Mouse (Mus musculus) CD8-positive naive resting alpha-beta T cell, adult 2 months (primary cell): ENCODE data around the gene Uba5.

Experiments
- DNase-seq, 2 experiments: peaks; one replicate each; pipeline ENCODE4 v3.0.0; 2022; ENCODE audit warnings: low read depth in 2 of 2, low spot score in 2 of 2

Gene Uba5

DNA sequence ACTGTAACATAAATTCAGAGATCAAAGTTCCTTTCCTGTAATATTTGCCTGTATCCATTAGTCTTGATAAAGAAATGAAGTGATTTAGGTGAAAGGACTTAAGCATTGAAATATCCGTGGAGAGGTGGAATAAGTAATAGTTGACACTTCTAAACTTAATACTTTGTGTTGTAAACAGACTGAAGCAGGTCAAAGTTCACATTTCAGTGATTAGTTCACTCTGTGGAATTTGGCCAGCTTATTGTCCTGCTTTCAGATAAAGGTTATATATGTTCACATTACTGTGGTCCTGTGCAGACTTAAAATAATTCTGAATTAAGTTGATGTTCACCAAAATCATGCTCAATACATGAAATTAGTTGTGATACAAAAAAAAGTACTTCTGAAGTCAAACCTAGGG, 1.6 kb upstream of the Uba5 start:
- no peak for DNase-seq

DNA sequence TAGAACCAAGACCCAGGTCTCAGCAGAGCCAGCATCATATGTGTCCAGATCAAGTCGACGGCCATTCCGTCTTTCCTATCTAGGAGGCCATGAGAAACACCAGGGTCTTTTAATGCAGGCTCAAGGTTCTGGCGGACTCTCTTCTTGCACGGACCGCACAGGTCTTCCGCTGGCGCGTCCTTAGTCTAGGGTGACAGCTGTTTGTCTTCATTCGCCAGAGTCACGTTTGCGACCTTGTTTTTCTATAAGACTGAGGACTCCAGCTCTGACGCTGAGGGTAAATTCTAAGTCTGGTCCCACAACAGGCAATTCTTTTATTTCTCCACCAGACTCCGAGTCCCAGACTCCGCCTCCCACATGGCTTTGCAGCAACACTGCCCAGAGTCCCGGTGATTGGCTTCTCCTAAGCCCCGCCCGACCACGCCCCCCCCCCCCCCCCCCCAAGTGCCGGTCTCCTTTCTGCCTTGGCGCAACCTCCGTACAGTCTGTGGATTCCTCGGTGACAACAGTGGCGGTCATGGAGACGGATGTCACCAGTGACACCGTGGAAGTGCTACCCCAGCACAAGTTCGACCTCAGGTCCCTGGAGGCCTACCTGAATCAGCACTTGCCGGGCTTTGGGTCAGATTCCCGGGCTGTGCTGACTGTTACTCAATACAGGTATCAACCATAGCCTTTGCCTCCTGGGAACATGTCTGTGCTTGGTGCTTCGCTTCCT, 469 bp upstream of the Uba5 start, which contains the start of gene Acad11:
TSS of gene Acad11 (plus strand) at position 134 of the 718 bp plus-strand sequence.
- DNase-seq = peak; percentile 76 to 85

DNA sequence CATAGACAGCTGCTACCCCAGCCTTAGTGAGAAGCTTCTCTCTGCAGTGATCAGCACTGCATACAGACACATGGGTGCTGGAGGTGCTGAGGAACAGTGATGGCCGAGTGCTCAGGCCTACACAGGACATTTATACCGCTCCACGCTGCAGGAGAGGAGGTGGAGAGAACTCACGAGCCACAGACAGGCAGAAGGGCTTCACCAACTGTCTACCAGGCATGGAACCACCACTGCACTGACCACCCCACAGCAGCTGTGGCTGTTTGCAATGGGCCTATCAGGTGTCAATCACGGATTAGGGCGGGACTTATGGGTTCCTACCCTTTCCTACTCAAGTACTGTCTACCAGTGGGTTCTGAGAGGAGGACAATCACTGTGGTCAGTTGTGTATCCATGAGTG, 11.9 kb downstream of the Uba5 start:
- DNase-seq = no peak

DNA sequence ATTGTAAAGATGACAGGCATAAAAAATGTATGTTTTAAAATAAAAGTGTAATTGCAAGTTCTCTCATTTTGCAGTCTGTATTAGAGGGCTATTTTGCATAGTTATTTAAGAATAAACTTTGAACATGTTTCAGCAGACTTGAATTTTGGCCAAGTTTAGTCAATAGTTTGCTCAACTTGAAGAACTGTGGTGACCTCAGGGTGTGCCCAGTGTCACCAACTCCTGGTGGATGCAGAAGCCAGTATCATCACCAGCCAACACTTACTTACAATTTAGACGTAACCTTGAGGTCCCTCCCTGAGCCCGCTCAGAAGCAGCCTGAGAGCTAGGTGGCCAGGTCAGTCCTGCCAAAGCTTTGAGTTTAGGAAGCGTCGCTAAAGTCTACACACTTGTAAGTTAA, 19.3 kb downstream of the Uba5 start:
- no peak for DNase-seq

DNA sequence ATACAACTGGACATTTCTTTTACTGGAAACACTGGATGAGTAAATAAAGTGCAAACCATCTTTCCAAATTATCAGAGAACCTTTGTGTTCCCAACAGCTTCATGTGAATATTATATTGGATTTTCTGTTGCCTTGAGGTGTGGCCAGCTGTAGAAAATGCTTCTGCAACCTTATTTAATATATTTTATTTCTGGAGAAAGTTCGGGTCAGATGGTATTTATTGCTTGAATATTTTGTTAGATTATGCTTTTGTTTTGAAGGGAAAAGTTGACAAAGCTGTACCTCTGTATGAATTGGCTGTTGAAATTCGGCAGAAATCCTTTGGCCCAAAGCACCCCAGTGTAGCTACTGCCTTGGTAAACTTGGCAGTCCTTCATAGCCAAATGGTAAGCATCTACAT, 22.6 kb downstream of the Uba5 start, which contains the start of gene Gm28305:
TSS of gene Gm28305 (plus strand) at position 301 of the 400 bp plus-strand sequence.
- DNase-seq = no peak

DNA sequence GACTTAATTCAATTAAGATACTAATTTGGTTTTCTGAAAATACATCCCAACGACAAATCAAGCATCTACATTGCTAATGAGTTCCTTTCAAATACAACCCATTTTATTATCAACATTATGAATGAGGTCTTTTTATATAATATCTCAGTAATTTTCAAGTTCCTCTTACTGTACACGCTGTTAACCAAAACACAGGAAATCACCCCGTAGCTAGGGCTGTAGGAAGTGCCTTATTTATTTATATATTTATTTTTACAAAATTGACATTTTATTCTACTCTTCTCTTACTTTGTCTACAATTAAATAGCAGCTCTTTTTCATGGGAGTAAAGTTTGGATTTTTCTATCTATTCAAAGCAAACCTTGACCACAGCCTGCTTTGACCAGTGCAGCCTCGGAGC, 23.2 kb downstream of the Uba5 start:
- DNase-seq = no peak

DNA sequence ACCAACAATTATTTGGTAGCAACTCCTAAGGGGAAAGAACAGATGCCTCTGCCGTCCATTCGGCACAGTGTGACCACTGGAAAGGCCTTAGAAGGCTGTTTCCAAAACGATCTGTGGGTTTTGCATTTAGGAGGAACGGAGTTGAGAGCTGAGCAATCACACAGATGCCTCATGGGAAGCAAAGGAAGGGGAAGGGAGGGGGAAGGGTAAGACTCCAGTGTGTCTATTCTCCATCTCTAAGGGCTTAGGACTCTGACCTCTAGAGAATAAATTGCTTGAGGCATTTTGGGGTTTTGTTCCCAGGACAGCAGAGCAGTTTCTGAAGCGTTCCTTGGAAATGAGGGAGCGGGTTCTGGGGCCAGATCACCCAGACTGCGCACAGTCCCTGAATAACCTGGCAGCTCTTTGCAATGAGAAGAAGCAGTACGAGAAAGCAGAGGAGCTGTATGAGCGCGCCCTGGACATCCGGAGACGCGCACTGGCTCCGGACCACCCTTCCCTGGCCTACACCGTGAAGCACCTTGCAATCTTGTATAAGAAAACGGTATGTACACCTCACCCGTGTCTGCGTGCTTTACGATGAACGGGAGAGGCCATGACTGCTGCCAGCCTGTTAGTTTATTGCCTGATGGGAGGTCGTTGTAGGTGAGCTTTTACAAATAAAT, 23.8 kb downstream of the Uba5 start:
- no peak for DNase-seq

DNA sequence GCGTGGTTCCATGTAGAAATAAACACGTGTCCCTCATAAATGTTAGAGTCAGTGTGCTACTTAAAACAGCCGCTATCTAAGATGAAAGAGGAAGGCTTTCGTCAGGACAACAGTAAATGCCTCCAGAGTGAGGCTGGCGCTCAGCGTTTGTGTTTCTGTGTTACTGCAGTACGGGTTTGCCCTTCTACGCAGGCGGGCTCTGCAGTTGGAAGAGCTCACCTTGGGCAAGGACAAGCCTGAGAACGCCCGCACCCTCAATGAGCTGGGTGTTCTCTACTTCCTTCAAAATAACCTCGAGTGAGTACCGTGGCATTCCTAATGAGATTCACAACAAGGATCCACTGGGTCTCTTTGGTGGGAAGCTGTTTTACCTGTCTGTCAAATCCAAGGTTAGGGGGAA, 24.7 kb downstream of the Uba5 start:
- no peak for DNase-seq

DNA sequence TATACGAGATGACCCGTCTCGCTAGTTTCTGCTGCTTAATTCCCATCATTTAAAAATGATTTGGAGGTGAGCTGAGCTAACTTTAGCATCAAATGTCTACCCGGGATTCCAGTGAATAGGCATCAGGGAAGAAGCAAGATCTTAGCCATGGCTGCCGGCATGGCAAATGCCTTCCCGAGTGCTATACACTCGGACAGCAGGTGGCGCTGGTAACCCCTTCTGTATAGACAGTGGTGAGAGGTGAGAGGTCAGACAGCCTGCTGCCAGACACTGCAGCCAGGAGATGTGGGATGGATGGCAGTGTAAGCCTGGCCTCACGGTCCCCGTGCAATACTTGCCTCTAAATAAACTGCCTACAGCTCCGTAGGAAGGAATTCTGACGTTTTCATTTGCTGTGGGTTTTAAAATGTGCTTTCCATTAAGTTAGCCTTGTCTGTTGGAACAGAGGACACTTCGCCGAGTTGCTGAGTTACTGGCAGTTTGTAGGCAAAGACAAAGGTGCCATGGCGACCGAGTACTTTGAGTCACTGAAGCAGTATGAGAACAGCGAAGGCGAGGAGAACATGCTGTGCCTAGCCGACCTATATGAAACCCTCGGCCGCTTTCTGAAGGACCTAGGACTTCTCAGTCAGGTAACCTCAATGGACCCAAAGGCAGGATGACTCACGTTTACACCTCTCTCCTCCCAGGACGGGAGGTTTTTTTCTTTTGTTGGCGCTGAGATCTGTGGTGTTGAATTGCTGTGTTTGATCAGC, 27.5 kb downstream of the Uba5 start:
- peak; percentile 53 to 59 for DNase-seq

DNA sequence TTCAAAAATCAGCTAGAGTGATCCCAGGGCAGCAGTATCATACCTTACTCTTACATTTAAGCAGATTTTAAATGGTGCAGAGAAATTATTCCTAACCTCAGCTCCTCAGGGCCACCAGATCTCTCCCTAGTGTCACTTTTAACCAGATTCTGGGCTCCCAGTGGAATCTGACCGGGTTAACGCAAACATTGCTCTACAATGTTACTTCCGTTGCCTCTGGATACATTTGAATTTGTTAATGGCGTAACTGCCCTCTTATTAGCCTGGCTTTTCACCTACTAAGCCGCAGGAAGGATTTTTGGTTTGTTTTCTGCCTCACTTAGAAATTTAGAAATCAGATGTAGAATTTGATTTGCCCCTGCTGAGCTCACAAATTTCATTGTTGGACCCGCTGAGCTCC, 28.2 kb downstream of the Uba5 start:
- DNase-seq = no peak

DNA sequence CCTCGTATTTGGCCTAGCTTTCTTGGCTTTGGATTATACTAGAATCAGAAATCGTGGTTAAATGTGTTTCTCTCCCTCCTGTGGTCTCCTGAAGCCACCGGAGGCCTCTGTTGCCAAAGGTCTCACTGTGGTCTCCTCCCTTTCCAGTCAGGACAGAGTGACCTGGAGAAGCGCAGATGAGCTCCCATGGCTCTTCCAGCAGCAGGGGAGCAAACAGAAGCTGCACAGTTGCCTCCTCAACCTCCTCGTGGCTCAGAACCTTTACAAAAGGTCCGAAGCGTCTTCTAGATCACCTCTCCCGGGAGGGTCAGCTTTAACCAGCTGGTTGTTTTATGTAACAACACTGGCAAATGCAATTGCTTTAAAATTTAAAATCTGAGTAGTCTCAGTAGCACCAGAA, 28.7 kb downstream of the Uba5 start:
- no peak for DNase-seq

DNA sequence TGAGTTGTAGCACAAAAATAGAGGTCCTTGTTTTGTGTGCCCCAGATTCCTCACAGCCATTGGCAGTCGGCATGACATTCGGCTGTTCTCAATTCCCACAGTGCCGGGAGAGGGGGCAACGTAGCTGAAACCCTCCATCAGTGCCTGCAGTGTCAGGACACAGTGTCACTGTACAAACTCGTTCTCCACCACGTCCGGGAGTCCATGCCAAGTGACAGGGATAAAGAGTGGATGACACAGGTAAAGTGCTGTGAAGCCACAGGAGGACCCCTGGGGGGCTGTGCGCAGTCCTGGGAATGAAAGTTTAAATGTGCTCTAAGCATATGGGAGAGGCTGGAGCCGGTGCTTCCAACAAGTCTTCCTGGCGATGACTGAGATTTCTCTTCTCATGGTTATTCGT, 33.1 kb downstream of the Uba5 start:
- no peak for DNase-seq

DNA sequence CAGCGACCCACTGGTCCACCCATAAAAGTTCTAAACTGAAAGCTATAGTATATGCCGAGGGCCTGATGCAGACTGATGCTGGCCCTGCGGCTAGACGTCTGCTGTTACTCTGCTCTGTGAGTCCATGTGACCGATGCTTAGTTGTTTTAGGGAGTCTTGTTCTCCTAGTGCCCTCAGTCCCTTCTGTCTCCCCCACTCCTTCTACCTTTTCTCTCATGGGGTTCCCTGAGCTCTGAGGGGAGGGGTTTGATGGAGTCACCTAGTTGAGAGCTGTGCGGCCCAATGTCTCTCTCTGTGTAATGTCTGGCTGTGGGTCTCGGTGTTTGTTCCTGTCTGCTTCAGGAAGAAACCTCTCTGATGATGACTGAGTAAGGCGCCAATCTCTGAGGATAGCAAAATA, 35.7 kb downstream of the Uba5 start:
- no peak for DNase-seq

DNA sequence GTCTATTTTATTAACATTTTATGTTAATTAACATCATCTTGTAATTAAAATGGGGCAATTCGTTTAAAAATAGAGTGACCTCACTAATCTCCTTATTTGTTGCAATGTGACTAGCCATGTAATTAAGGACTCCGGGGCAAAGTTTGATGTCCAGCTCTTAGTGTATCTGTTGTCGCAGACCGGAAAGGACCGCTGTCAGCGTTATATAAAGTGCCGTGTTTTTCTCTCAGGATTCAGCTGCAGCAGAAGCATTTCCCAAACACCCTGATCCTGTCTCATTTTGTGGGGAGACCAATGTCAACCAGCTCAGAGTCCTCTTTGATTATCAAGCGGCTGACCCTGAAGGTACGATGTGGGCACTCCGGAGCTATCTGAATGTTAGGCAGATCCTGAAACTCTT, 41.9 kb downstream of the Uba5 start:
- no peak for DNase-seq

DNA sequence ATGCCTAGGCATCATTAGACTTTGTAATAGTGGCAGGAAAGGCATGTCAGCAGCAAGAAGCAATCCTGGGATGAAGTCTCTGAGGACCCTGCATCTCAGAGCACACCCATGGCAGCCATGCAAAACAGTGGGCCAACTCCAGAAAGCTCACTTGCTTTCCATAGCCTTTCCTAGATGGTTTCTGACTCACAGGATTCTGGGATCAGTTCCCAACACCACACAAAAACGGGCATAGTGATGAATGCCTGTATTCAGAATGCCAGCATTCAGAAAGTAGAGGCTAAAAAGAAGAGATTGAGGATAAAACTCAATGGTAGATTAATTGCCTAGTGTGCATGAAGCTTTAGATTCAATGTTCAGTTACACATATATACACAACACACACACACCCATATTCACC, 48.4 kb downstream of the Uba5 start:
- DNase-seq = no peak

DNA sequence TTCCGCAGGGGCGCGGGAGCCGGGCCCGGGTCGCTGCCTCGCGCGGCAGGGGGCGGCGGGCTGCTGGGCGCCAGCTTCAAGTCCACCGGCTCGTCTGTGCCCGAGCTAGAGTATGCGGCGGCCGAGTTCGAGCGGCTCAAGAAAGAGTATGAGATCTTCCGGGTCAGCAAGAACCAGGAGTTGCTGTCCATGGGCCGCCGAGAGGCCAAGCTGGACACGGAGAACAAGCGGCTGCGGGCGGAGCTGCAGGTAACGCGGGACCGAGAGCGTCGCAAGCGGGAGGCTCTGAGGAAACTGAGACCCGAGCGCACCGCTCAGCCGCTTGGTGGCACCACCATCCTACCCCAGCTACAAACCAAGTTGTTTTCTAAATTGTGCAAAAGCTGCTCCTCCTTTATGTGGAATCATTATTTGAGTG, 60.0 kb downstream of the Uba5 start:
- DNase-seq = peak; percentile 52 to 62

DNA sequence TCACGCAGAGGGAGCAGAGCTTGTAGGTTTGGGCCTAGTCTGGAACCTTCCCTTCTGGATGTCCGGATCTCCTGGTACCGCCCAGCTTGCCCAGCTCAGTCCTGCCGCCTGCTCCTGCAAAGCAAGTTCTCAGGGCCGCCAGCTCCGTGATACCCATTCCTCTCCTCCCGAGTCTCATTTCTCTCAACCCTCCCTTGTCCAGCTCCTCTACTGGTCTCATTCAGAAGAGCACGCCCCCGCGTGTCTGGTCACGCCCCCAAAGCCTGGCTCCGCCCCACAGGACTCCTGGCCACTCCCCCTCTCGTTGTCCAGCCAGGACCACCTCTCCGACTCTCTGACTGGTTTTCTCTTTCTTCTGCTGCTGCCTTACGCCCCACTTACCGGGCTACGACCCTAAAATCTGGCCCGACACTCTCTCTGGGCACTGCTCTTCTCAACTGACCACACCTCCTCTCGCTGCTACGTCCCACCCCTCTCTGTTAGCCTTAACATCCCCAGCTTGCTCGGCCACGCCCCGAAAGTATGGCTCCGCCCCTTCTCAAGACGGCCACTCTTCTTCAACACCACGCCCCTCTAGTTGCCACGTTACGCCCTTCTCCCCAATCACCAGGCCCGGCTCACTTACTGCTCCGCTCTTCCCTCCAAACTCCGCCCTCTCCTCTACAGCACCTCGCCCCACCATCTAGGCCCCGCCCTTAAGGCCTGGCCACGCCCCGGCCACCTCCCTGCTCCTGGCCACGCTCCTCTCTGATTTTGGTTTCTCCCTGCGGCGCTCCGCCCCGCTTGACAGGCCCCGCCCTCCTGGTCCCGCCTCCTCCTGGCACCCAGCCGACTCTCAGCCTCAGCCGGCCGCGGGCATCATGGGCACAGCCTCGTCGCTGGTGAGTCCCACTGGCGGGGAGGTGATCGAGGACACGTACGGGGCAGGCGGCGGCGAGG, 60.7 kb downstream of the Uba5 start, which contains the start of gene Nphp3:
TSS of gene Nphp3 (plus strand) at position 624 of the 939 bp plus-strand sequence.
- peak; percentile 98 to 99 for DNase-seq

DNA sequence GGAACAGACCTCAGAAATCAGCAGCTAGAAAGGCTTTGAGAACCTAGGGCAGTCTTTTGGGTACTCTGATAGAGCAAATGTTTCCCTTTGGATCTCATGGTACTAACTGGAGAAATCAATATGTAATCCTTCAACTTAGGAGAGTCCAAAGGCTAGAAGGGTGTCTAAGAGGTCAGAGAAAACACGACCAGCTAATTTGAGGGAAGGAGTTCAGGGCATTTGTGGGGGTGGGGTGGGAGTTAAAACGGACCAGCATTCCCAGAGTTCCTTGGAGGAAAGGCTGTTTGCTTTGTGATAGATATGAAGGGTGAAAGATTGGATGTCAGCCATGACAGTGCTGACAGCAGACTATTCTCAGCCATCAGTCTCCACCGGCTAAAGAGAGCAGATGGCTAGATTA, 62.3 kb downstream of the Uba5 start:
- DNase-seq = no peak
